Mouse (Mus musculus): ENCODE data around the gene Fam126a. TPM values are rescaled to one million over a fixed set of nuclear protein-coding genes. Genes with fewer than 3 reads are reported as not detected.

The Fam126a gene
- polyA plus RNA-seq, 1 experiment: 47.7 TPM

- Histone ChIP-seq H3K4me1 (ENCODE audit: control insufficient read depth, insufficient read depth, low read length) (peaks cover 21% of the 10 kb centered on the region), H3K4me3 (ENCODE audit: insufficient read depth, low read length) (no peak overlapping the region), H3K27ac (ENCODE audit: insufficient read depth, low read length) (no peak overlapping the region)
- TF ChIP-seq CTCF (IDR thresholded peaks at IDR 0.05; ENCODE audit: borderline replicate concordance, insufficient read depth, low read length): no peak
- no peak for TF ChIP-seq POLR2A (IDR thresholded peaks at IDR 0.05; ENCODE audit: low read depth, low read length)
These were observed 12.9 kb upstream of the Fam126a start for GRCm38 (mm10) chr5:24043367-24043766.

- no peak overlapping the region for H3K4me3 ChIP-seq (ENCODE audit: insufficient read depth, low read length)
- H3K4me1 ChIP-seq (ENCODE audit: control insufficient read depth, insufficient read depth, low read length): peaks cover 18% of the 10 kb centered on the region
- no peak overlapping the region for H3K27ac ChIP-seq (ENCODE audit: insufficient read depth, low read length)
- no peak for TF ChIP-seq CTCF (IDR thresholded peaks at IDR 0.05; ENCODE audit: borderline replicate concordance, insufficient read depth, low read length)
- no peak for TF ChIP-seq POLR2A (IDR thresholded peaks at IDR 0.05; ENCODE audit: low read depth, low read length)
These were observed 10.9 kb upstream of the Fam126a start for GRCm38 (mm10) chr5:24041341-24041852.

DNA sequence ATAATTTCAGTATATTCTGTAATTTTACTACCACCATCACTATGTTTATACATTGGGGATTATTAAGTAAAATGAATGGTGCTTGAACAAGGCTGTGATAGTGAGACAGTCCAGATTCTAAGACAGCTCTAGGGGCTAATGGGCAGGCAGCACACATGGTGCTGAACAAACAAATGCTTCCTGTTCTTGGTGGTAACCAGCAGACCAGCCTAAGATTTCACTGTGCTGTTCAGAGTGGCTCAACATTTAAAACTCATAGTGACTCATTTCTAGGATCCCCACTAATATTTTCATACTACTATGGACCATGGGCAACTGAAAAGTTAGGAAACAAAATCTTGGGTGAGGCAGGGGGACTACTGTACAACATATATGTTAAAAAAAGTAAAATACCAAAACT is 10.1 kb upstream of the Fam126a start:
- Histone ChIP-seq H3K4me3 (ENCODE audit: insufficient read depth, low read length) (no peak overlapping the region), H3K4me1 (ENCODE audit: control insufficient read depth, insufficient read depth, low read length) (peaks cover 15% of the 10 kb centered on the region), H3K27ac (ENCODE audit: insufficient read depth, low read length) (no peak overlapping the region)
- TF ChIP-seq POLR2A (IDR thresholded peaks at IDR 0.05; ENCODE audit: low read depth, low read length): no peak
- TF ChIP-seq CTCF (IDR thresholded peaks at IDR 0.05; ENCODE audit: borderline replicate concordance, insufficient read depth, low read length): no peak

DNA sequence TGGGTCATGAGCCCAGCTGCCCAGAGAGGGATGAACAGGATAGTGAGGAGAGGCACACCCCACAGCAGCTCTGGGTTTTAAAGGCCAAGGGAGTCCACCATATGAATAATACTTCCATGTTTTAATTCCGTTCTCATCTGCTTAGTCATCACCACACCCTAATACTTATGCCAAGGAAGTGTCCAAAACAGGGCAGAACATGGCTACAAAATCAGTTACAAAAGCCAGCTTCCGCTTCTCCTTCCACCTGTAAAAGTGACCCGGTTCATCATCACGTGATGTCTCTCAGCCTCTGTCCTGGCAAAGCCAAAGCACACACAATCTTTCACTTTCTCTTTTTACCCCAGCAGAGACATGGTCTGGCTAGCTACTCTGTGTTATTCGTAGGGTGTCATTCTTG is 8.9 kb upstream of the Fam126a start:
- peaks cover 13% of the 10 kb centered on the region for H3K4me1 ChIP-seq (ENCODE audit: control insufficient read depth, insufficient read depth, low read length)
- TF ChIP-seq POLR2A (IDR thresholded peaks at IDR 0.05; ENCODE audit: low read depth, low read length) (no peak), CTCF (IDR thresholded peaks at IDR 0.05; ENCODE audit: borderline replicate concordance, insufficient read depth, low read length) (no peak)
- H3K27ac ChIP-seq (ENCODE audit: insufficient read depth, low read length): peak overlapping the region; percentile 39; the same call in 1 of the 2 replicates
- no peak overlapping the region for H3K4me3 ChIP-seq (ENCODE audit: insufficient read depth, low read length)

- Histone ChIP-seq H3K4me1 (ENCODE audit: control insufficient read depth, insufficient read depth, low read length) (peaks cover 13% of the 10 kb centered on the region), H3K4me3 (ENCODE audit: insufficient read depth, low read length) (no peak overlapping the region), H3K27ac (ENCODE audit: insufficient read depth, low read length) (no peak overlapping the region)
- TF ChIP-seq POLR2A (IDR thresholded peaks at IDR 0.05; ENCODE audit: low read depth, low read length) (no peak), CTCF (IDR thresholded peaks at IDR 0.05; ENCODE audit: borderline replicate concordance, insufficient read depth, low read length) (no peak)
These were observed 8.3 kb upstream of the Fam126a start for GRCm38 (mm10) chr5:24038819-24039218.

DNA sequence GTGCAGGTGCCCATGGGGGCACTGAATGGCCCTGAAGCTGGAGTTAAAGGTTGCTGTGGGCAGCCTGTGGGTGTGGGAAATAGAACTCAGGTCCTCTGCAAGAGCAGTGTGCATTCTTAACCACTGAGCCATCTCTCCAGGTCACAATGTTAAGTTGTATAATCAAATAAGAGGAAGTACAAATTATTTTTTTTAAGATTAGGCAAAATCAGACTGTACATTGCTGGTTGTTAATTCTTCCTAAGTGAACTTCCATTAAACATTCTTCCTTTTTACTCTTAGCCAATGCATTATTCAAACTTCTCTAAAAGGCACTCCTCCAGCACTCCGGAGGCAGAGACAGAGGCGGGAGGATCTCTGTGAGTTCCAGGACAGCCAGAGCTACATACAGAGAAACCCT is 7.7 kb upstream of the Fam126a start:
- no peak overlapping the region for H3K27ac ChIP-seq (ENCODE audit: insufficient read depth, low read length)
- no peak for TF ChIP-seq POLR2A (IDR thresholded peaks at IDR 0.05; ENCODE audit: low read depth, low read length)
- TF ChIP-seq CTCF (IDR thresholded peaks at IDR 0.05; ENCODE audit: borderline replicate concordance, insufficient read depth, low read length): no peak
- peaks cover 13% of the 10 kb centered on the region for H3K4me1 ChIP-seq (ENCODE audit: control insufficient read depth, insufficient read depth, low read length)
- H3K4me3 ChIP-seq (ENCODE audit: insufficient read depth, low read length): no peak overlapping the region

DNA sequence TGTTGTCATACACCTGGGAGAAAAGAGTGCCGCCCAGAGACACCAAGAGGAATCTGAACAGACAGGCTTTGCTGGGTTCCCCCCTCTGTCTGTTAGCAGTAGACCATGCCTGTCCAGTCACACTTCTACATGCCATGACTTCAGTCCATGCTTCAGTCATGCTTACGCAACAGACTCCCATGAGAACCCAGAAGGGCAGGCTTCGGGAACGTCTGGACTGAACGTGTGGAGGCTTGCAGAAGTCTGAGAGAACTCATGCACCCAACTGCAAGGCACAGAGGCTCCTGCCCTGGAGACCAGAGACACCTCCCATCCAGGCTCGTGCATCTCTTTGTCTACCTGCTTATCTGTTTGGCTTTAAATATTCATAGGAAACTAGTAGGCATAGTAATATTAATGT is 6.2 kb upstream of the Fam126a start:
- no peak overlapping the region for H3K27ac ChIP-seq (ENCODE audit: insufficient read depth, low read length)
- no peak for TF ChIP-seq POLR2A (IDR thresholded peaks at IDR 0.05; ENCODE audit: low read depth, low read length)
- no peak overlapping the region for H3K4me3 ChIP-seq (ENCODE audit: insufficient read depth, low read length)
- H3K4me1 ChIP-seq (ENCODE audit: control insufficient read depth, insufficient read depth, low read length): peaks cover 13% of the 10 kb centered on the region

GRCm38 (mm10) chr5:24034970-24035369 is 4.5 kb upstream of the Fam126a start:
- no peak overlapping the region for H3K4me3 ChIP-seq (ENCODE audit: insufficient read depth, low read length)
- H3K4me1 ChIP-seq (ENCODE audit: control insufficient read depth, insufficient read depth, low read length): peaks cover 11% of the 10 kb centered on the region
- no peak for TF ChIP-seq CTCF (IDR thresholded peaks at IDR 0.05; ENCODE audit: borderline replicate concordance, insufficient read depth, low read length)
- no peak for TF ChIP-seq POLR2A (IDR thresholded peaks at IDR 0.05; ENCODE audit: low read depth, low read length)
- H3K27ac ChIP-seq (ENCODE audit: insufficient read depth, low read length): no peak overlapping the region

- no peak for TF ChIP-seq CTCF (IDR thresholded peaks at IDR 0.05; ENCODE audit: borderline replicate concordance, insufficient read depth, low read length)
- Histone ChIP-seq H3K4me3 (ENCODE audit: insufficient read depth, low read length) (no peak overlapping the region), H3K4me1 (ENCODE audit: control insufficient read depth, insufficient read depth, low read length) (peaks cover 4% of the 10 kb centered on the region; the same call in 1 of the 2 replicates), H3K27ac (ENCODE audit: insufficient read depth, low read length) (no peak overlapping the region)
These were observed 3.6 kb upstream of the Fam126a start for GRCm38 (mm10) chr5:24034091-24034490.

- Histone ChIP-seq H3K4me1 (ENCODE audit: control insufficient read depth, insufficient read depth, low read length) (no peaks in the 10 kb centered on the region), H3K4me3 (ENCODE audit: insufficient read depth, low read length) (peak overlapping the region; percentile 52), H3K27ac (ENCODE audit: insufficient read depth, low read length) (no peak overlapping the region)
- TF ChIP-seq CTCF (IDR thresholded peaks at IDR 0.05; ENCODE audit: borderline replicate concordance, insufficient read depth, low read length) (no peak), POLR2A (IDR thresholded peaks at IDR 0.05; ENCODE audit: low read depth, low read length) (no peak)
These were observed 428 bp downstream of the Fam126a start for GRCm38 (mm10) chr5:24029946-24030578.
